Mouse (Mus musculus): ENCODE measurements around the gene Wiz. TPM values are rescaled to one million over a fixed set of nuclear protein-coding genes. Genes with fewer than 3 reads are reported as not detected.

Wiz gene
- polyA plus RNA-seq, 1 experiment from 2014 or later, result 56.2 TPM

DNA sequence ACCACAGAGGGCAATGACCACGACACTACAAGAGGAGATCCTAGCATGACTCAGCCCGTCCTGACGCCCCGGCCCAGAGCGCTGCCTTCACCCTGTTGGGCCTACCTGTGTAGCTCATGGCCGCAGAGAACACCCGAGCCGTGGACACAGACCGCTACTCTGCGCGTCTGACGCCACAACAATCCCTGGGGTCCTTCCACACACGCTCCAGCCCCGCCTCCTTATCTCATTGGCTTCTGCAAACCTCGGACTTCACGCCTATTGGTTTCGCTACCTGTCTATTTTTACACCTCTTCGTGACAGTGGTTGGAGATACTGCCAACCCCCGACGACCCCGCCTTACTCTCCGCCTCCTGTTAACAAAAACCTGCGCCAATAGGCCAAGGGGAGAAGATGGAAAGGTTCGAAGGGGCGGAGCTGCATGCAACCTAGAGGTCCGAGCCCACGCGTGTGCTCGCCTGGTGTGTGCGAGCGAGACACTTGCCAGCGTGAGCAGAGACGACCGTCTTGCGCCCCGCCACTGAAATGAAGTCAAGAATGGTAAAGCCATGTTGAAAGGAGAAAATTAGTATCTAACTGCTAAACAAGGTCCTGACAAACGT is 38.8 kb downstream of the Wiz start, which contains the start of gene Akap8l:
Gene Akap8l, minus strand, starts transcription at position 226 of the 602 bp plus-strand sequence.
- H3K4me2 ChIP-seq (ENCODE audit: low read depth, low read length, severe bottlenecking), result peak within 1 kb of the TSS; percentile 75
- H3K9me3 ChIP-seq (ENCODE audit: control insufficient read depth, low read length), result no peaks in the 10 kb centered on the region
- H3K36me3 ChIP-seq (ENCODE audit: control insufficient read depth, insufficient read depth, low read length), result peaks cover 8% of the 10 kb centered on the region
- no peaks in the 10 kb centered on the region; the same call in 1 of the 2 replicates for H3K4me1 ChIP-seq (replicated peaks; ENCODE audit: control insufficient read depth, insufficient read depth, low read length)
- under 1% methylated on average over 37 of the region's 37 CpGs for WGBS
- DNase-seq (ENCODE audit: low spot score) (peak; percentile 95), ATAC-seq (replicated peaks; ENCODE audit: low FRiP score) (peak; percentile 97)
- H3K27me3 ChIP-seq (ENCODE audit: control insufficient read depth, insufficient read depth, low read length), result no peaks in the 10 kb centered on the region
- H3K4me3 ChIP-seq (ENCODE audit: low read depth, low read length), result peak within 1 kb of the TSS; percentile 88
- H3K9ac ChIP-seq (ENCODE audit: low read length), result peak within 1 kb of the TSS; percentile 75
- no peak within 1 kb of the TSS; the same call in 1 of the 2 replicates for H3K27ac ChIP-seq (ENCODE audit: low read depth, low read length)

DNA sequence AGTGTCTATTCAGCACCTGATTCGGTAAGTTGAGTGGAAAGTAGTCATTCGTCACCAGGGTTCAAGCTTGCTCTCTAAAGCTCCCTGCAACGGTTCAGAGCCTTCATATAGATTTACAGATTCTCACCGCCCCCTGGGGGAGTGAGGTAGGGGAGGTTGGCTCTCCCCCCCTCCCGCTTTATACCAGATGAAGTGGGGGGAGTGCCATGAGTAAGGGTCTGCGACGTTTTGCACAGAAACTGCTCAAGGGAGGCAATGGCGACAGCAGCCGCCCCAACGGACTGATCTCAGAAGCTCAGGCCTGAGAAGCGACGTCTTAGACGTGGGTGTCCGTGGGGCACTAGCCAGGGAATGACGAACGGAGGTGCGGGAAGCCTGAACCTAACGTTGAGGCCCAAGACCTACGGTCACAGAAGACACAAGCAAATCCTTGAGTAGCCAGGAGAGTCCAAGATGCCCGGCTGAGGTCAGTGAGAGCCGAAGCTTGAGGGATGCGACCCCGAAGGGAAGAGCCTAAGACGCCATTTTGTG is 39.3 kb downstream of the Wiz start:
- Histone ChIP-seq H3K9ac (ENCODE audit: low read length) (peak overlapping the region; percentile 75), H3K4me2 (ENCODE audit: low read depth, low read length, severe bottlenecking) (peak overlapping the region; percentile 75), H3K9me3 (ENCODE audit: control insufficient read depth, low read length) (no peaks in the 10 kb centered on the region), H3K4me1 (replicated peaks; ENCODE audit: control insufficient read depth, insufficient read depth, low read length) (no peaks in the 10 kb centered on the region; the same call in 1 of the 2 replicates), H3K27me3 (ENCODE audit: control insufficient read depth, insufficient read depth, low read length) (no peaks in the 10 kb centered on the region), H3K27ac (ENCODE audit: low read depth, low read length) (no peak overlapping the region; the same call in 1 of the 2 replicates), H3K36me3 (ENCODE audit: control insufficient read depth, insufficient read depth, low read length) (peaks cover 3% of the 10 kb centered on the region; the same call in 1 of the 2 replicates), H3K4me3 (ENCODE audit: low read depth, low read length) (peak overlapping the region; percentile 88)
- ATAC-seq (replicated peaks; ENCODE audit: low FRiP score) (no peak; the same call in 1 of the 2 replicates), DNase-seq (ENCODE audit: low spot score) (no peak)
- WGBS, result under 1% methylated on average over 24 of the region's 24 CpGs

DNA sequence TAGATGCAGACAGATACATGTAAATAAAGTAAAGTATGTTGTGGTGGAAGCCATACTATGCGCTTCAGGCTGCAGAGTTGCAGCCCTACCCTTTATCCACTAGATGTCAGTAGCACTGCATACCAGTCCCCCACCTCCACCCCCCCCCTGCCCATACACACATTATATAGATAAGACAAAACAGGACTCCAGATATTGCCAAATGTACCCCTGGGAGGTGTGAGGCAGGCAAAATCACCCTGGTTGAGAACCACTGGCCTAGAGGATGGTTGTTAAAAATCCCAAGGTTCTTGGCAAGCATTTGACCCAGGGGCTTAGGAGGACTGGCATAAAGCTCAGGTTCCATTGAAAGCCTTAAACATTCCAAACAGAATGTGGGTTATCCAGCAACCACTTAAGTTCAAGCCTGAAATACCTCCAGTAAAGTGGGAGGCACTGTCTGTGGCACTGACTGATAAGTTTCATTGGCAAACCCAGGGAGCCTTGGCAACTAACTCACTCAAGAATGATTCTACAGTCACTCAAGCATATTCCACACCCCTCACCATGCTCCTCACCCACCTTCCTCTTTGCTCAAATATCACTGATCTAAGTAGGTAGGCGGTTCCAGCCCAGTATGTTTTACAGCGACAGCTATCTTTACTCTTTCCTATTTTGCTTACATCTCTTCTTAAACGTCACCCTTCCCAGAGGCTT is 40.1 kb downstream of the Wiz start:
- no peaks in the 10 kb centered on the region for H3K9me3 ChIP-seq (ENCODE audit: control insufficient read depth, low read length)
- H3K4me3 ChIP-seq (ENCODE audit: low read depth, low read length), result peak overlapping the region; percentile 88
- peak overlapping the region; percentile 75 for H3K4me2 ChIP-seq (ENCODE audit: low read depth, low read length, severe bottlenecking)
- H3K4me1 ChIP-seq (replicated peaks; ENCODE audit: control insufficient read depth, insufficient read depth, low read length), result no peaks in the 10 kb centered on the region; the same call in 1 of the 2 replicates
- peak; percentile 68 for DNase-seq (ENCODE audit: low spot score)
- ATAC-seq (replicated peaks; ENCODE audit: low FRiP score), result no peak
- no peak overlapping the region for H3K27ac ChIP-seq (ENCODE audit: low read depth, low read length)
- no peaks in the 10 kb centered on the region for H3K27me3 ChIP-seq (ENCODE audit: control insufficient read depth, insufficient read depth, low read length)
- H3K36me3 ChIP-seq (ENCODE audit: control insufficient read depth, insufficient read depth, low read length), result no peaks in the 10 kb centered on the region; the same call in 1 of the 2 replicates
- WGBS, result 17% methylated on average over 4 of the region's 4 CpGs
- H3K9ac ChIP-seq (ENCODE audit: low read length), result peak overlapping the region; percentile 75; the same call in 1 of the 2 replicates

DNA sequence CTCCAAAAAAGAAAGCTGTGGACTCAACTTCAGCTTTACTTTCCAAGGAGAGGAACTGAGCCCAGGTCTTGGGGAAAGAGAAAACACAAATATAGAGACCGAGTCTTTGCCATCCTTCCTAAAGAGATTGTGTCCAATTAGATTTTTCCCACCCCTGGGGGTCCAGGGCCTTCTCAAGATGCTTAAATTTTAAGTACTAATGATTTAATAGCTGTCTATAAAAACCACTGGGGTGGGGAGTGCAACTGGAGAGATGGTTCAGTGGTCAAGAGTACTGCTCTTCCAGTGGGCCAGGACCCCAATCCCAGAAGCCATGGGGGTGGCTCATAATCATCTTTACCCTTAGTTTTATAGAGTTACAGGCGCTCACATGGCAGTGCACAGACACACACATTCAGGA is 40.8 kb downstream of the Wiz start:
- no peaks in the 10 kb centered on the region for H3K36me3 ChIP-seq (ENCODE audit: control insufficient read depth, insufficient read depth, low read length)
- no peaks in the 10 kb centered on the region for H3K27me3 ChIP-seq (ENCODE audit: control insufficient read depth, insufficient read depth, low read length)
- no peak for DNase-seq (ENCODE audit: low spot score)
- no peaks in the 10 kb centered on the region for H3K9me3 ChIP-seq (ENCODE audit: control insufficient read depth, low read length)
- no peak overlapping the region for H3K9ac ChIP-seq (ENCODE audit: low read length)
- no peak for ATAC-seq (replicated peaks; ENCODE audit: low FRiP score)
- H3K4me3 ChIP-seq (ENCODE audit: low read depth, low read length), result no peak overlapping the region
- H3K4me1 ChIP-seq (replicated peaks; ENCODE audit: control insufficient read depth, insufficient read depth, low read length), result no peaks in the 10 kb centered on the region; the same call in 1 of the 2 replicates
- no peak overlapping the region for H3K4me2 ChIP-seq (ENCODE audit: low read depth, low read length, severe bottlenecking)
- no peak overlapping the region for H3K27ac ChIP-seq (ENCODE audit: low read depth, low read length)
- 87% methylated on average over 2 of the region's 2 CpGs for WGBS

- no peaks in the 10 kb centered on the region for H3K27me3 ChIP-seq (ENCODE audit: control insufficient read depth, insufficient read depth, low read length)
- H3K9me3 ChIP-seq (ENCODE audit: control insufficient read depth, low read length), result no peaks in the 10 kb centered on the region
- no peak overlapping the region for H3K27ac ChIP-seq (ENCODE audit: low read depth, low read length)
- H3K4me3 ChIP-seq (ENCODE audit: low read depth, low read length), result no peak overlapping the region
- no peaks in the 10 kb centered on the region for H3K4me1 ChIP-seq (replicated peaks; ENCODE audit: control insufficient read depth, insufficient read depth, low read length)
- no peak overlapping the region for H3K9ac ChIP-seq (ENCODE audit: low read length)
- DNase-seq (ENCODE audit: low spot score), result no peak
- ATAC-seq (replicated peaks; ENCODE audit: low FRiP score), result no peak
- H3K36me3 ChIP-seq (ENCODE audit: control insufficient read depth, insufficient read depth, low read length), result peaks cover 3% of the 10 kb centered on the region; the same call in 1 of the 2 replicates
- WGBS, result 88% methylated on average over 1 of the region's 1 CpGs
- no peak overlapping the region for H3K4me2 ChIP-seq (ENCODE audit: low read depth, low read length, severe bottlenecking)
These were observed 48.1 kb downstream of the Wiz start for GRCm38 (mm10) chr17:32341102-32341501.

DNA sequence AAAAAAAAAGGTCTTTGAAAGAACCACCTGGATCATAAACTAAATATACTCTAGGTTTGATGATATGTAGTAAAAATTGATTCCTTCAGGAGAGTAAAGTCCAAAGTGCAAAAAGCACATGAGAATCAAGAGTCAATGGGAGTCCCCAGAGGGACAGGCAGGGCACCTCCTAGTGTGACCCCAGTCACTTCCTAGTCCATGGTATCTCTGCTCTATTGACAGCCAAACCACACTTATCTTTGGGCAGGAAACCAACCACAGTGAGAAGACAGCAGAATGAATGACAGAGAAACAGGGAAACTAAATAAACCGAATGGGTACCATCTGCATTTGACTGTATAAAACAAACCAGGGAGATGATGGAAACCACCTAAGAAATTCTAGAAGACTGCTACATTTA is 49.1 kb downstream of the Wiz start:
- peaks cover 3% of the 10 kb centered on the region; the same call in 1 of the 2 replicates for H3K36me3 ChIP-seq (ENCODE audit: control insufficient read depth, insufficient read depth, low read length)
- H3K4me3 ChIP-seq (ENCODE audit: low read depth, low read length), result no peak overlapping the region
- WGBS, result 86% methylated on average over 1 of the region's 1 CpGs

GRCm38 (mm10) chr17:32335869-32336268 is 53.4 kb downstream of the Wiz start:
- Histone ChIP-seq H3K4me2 (ENCODE audit: low read depth, low read length, severe bottlenecking) (no peak overlapping the region), H3K9me3 (ENCODE audit: control insufficient read depth, low read length) (no peaks in the 10 kb centered on the region), H3K36me3 (ENCODE audit: control insufficient read depth, insufficient read depth, low read length) (peaks cover 28% of the 10 kb centered on the region; the same call in 1 of the 2 replicates), H3K27ac (ENCODE audit: low read depth, low read length) (no peak overlapping the region), H3K4me1 (replicated peaks; ENCODE audit: control insufficient read depth, insufficient read depth, low read length) (no peaks in the 10 kb centered on the region), H3K27me3 (ENCODE audit: control insufficient read depth, insufficient read depth, low read length) (no peaks in the 10 kb centered on the region), H3K9ac (ENCODE audit: low read length) (no peak overlapping the region), H3K4me3 (ENCODE audit: low read depth, low read length) (no peak overlapping the region)
- no peak for ATAC-seq (replicated peaks; ENCODE audit: low FRiP score)
- no peak for DNase-seq (ENCODE audit: low spot score)
- 89% methylated on average over 2 of the region's 2 CpGs for WGBS

More for the DNA sequence above, 49.1 kb downstream of the Wiz start:
- no peak overlapping the region for H3K9ac ChIP-seq (ENCODE audit: low read length)
- H3K27ac ChIP-seq (ENCODE audit: low read depth, low read length), result no peak overlapping the region
- H3K9me3 ChIP-seq (ENCODE audit: control insufficient read depth, low read length), result no peaks in the 10 kb centered on the region
- no peaks in the 10 kb centered on the region for H3K4me1 ChIP-seq (replicated peaks; ENCODE audit: control insufficient read depth, insufficient read depth, low read length)
- H3K4me2 ChIP-seq (ENCODE audit: low read depth, low read length, severe bottlenecking), result no peak overlapping the region
- DNase-seq (ENCODE audit: low spot score) (no peak), ATAC-seq (replicated peaks; ENCODE audit: low FRiP score) (no peak)
- H3K27me3 ChIP-seq (ENCODE audit: control insufficient read depth, insufficient read depth, low read length), result no peaks in the 10 kb centered on the region

GRCm38 (mm10) chr17:32334921-32335320 is 54.3 kb downstream of the Wiz start:
- no peak overlapping the region for H3K27ac ChIP-seq (ENCODE audit: low read depth, low read length)
- no peak overlapping the region for H3K9ac ChIP-seq (ENCODE audit: low read length)
- H3K27me3 ChIP-seq (ENCODE audit: control insufficient read depth, insufficient read depth, low read length), result no peaks in the 10 kb centered on the region
- no peak overlapping the region for H3K4me3 ChIP-seq (ENCODE audit: low read depth, low read length)
- peaks cover 28% of the 10 kb centered on the region; the same call in 1 of the 2 replicates for H3K36me3 ChIP-seq (ENCODE audit: control insufficient read depth, insufficient read depth, low read length)
- H3K9me3 ChIP-seq (ENCODE audit: control insufficient read depth, low read length), result no peaks in the 10 kb centered on the region
- H3K4me2 ChIP-seq (ENCODE audit: low read depth, low read length, severe bottlenecking), result no peak overlapping the region
- WGBS, result 96% methylated on average over 12 of the region's 12 CpGs
- ATAC-seq (replicated peaks; ENCODE audit: low FRiP score), result no peak
- H3K4me1 ChIP-seq (replicated peaks; ENCODE audit: control insufficient read depth, insufficient read depth, low read length), result no peaks in the 10 kb centered on the region
- DNase-seq (ENCODE audit: low spot score), result no peak
